Mouse (Mus musculus) ES-Bruce4 (cell line): Measurements from ENCODE around the gene Sesn3. TPM values are rescaled to one million over a fixed set of nuclear protein-coding genes. Genes with fewer than 3 reads are reported as not detected.
A peak's percentile ranks its signal among the peaks of the same experiment; 100 is the strongest.
"Not testable (repeated sequence)": the region's sequence is repeated elsewhere in the genome, so short reads cannot be mapped to it uniquely, and the experiment has no call there.

Experiments used
- H3K27ac ChIP-seq: 2 replicates; pipeline ENCODE4 v1.5.1; 2012; ENCODE audit warnings: low read length, inconsistent platforms; ENCODE audit not compliant: insufficient read depth
- H3K27me3 ChIP-seq: 2 replicates; pipeline ENCODE4 v1.6.1; 2012; ENCODE audit warnings: mild to moderate bottlenecking, low read length, inconsistent platforms; ENCODE audit not compliant: control insufficient read depth, poor library complexity, insufficient read depth, severe bottlenecking
- H3K36me3 ChIP-seq: 2 replicates; pipeline ENCODE4 v1.6.1; 2012; ENCODE audit warnings: inconsistent platforms, mild to moderate bottlenecking, low read length, moderate library complexity; ENCODE audit not compliant: control insufficient read depth, poor library complexity, insufficient read depth, severe bottlenecking
- H3K4me1 ChIP-seq: one replicate; pipeline ENCODE4 v1.8.1; 2011; ENCODE audit warnings: low read length; ENCODE audit not compliant: control insufficient read depth, insufficient read depth
- H3K4me3 ChIP-seq: 2 replicates; pipeline ENCODE4 v1.5.1; 2011; ENCODE audit warnings: low read depth, mild to moderate bottlenecking, low read length
- H3K9ac ChIP-seq: 2 replicates; pipeline ENCODE4 v1.6.1; 2012; ENCODE audit warnings: low read depth, mild to moderate bottlenecking, inconsistent platforms; ENCODE audit not compliant: poor library complexity, severe bottlenecking
- H3K9me3 ChIP-seq: replicated peaks from 2 replicates; pipeline ENCODE4 v1.6.1; 2012; ENCODE audit warnings: mild to moderate bottlenecking, low read length, inconsistent platforms; ENCODE audit not compliant: control insufficient read depth, poor library complexity, insufficient read depth, severe bottlenecking
- CTCF ChIP-seq: IDR thresholded peaks from one replicate; pipeline ENCODE4 v1.8.1; 2011; ENCODE audit warnings: low read depth, low read length
- EP300 ChIP-seq: IDR thresholded peaks from 2 replicates; pipeline ENCODE4 v1.6.1; 2011; ENCODE audit warnings: low read depth, low read length; ENCODE audit not compliant: insufficient read depth
- POLR2A ChIP-seq: IDR thresholded peaks from one replicate; pipeline ENCODE4 v1.8.1; 2011; ENCODE audit warnings: low read length; ENCODE audit not compliant: insufficient read depth
- polyA plus RNA-seq: library from polyadenylated mRNA; stranded (reverse); fragments of >200 nt; gene quantifications from 2 replicates; pipeline ENCODE4 v1.2.4, GENCODE M21; 2011; ENCODE audit warnings: low read depth; ENCODE audit not compliant: missing spikeins, insufficient read depth, insufficient read length

Gene Sesn3
- polyA plus RNA-seq, 1 experiment, result 26.4 TPM

DNA sequence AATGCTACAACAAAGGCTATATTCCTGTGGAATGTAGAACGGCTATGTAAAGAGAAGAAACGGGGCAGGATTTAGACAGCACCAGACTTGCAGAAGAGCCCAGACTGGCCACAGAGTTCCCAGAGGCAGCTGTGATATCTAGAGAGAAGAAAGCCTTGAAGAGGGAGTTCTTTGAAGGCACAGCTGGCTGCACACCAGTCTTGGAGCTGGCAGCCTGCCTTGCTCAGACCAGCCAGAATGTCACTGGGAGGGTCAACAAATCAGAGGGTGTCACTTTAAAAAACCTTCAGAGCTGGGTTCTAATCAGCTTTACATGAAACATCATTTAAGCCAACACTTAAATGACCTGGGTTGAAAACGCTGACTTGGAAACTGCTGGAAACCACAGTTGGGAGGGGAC is 63.8 kb downstream of the Sesn3 start:
- Histone ChIP-seq H3K9me3 (no peaks in the 10 kb centered on the region), H3K4me3 (no peak overlapping the region)

GRCm38 (mm10) chr9:14342041-14342668 is 67.3 kb downstream of the Sesn3 start:
- Histone ChIP-seq H3K4me1 (no peaks in the 10 kb centered on the region), H3K9me3 (no peaks in the 10 kb centered on the region), H3K27me3 (no peaks in the 10 kb centered on the region), H3K4me3 (no peak overlapping the region), H3K36me3 (no peaks in the 10 kb centered on the region), H3K27ac (no peak overlapping the region), H3K9ac (no peak overlapping the region)
- TF ChIP-seq EP300 (no peak), CTCF (peak; percentile 78), POLR2A (no peak)

More for the DNA sequence above, 63.8 kb downstream of the Sesn3 start:
- H3K27me3 ChIP-seq, result no peaks in the 10 kb centered on the region
- no peaks in the 10 kb centered on the region for H3K4me1 ChIP-seq
- H3K27ac ChIP-seq, result no peak overlapping the region
- no peaks in the 10 kb centered on the region for H3K36me3 ChIP-seq
- no peak overlapping the region for H3K9ac ChIP-seq
- no peak for TF ChIP-seq POLR2A
- no peak for TF ChIP-seq EP300
- no peak for TF ChIP-seq CTCF

DNA sequence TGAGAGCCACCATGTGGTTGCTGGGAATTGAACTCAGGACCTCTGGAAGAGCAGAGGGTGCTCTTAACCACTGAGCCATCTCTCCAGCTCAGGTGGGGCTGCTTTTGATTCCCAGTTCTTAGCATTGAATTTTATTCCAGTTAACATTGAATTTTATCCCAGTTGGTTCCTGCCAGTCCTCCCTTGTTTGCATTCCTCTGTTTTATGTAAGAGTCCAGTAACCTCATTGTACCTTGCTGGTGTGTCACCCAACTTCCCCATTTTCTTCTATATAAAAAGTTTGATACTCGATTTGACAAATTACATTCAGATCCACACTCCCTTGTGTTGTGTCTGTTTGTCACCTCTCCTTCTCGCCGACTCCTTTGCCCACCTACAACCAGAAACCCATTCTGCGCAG is 71.0 kb downstream of the Sesn3 start:
- H3K9ac ChIP-seq, H3K27ac ChIP-seq, H3K4me3 ChIP-seq, H3K4me1 ChIP-seq, H3K36me3 ChIP-seq, H3K27me3 ChIP-seq, H3K9me3 ChIP-seq: not testable (repeated sequence)

DNA sequence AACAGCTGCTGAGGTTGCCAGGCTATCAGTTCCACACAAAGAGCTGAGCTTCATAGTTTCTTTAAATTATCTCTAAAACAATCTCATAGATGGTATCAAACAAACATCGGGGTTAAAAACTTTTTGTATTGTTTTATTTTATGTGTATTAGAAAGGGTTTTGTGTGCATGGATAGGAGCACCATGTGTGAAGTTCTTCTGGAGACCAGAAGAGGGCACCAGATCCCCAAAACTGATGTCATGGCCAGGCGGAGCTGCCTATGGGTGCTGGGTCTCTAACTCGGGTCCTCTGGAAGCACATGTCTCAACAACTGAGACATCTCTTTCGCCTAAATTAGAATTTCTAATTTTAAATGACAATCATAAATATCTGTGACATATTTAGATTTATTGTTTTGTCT is 73.5 kb downstream of the Sesn3 start:
- Histone ChIP-seq H3K9me3 (no peaks in the 10 kb centered on the region), H3K36me3 (no peaks in the 10 kb centered on the region), H3K27me3 (no peaks in the 10 kb centered on the region), H3K4me3 (no peak overlapping the region), H3K4me1 (no peaks in the 10 kb centered on the region), H3K9ac (no peak overlapping the region), H3K27ac (no peak overlapping the region)
- TF ChIP-seq CTCF, result peak; percentile 68
- TF ChIP-seq EP300, result no peak

- Histone ChIP-seq H3K27me3 (no peaks in the 10 kb centered on the region), H3K9ac (no peak overlapping the region), H3K4me1 (no peaks in the 10 kb centered on the region), H3K36me3 (no peaks in the 10 kb centered on the region), H3K4me3 (no peak overlapping the region), H3K27ac (no peak overlapping the region), H3K9me3 (no peaks in the 10 kb centered on the region)
- TF ChIP-seq POLR2A (no peak), EP300 (no peak)
Observed at GRCm38 (mm10) chr9:14349380-14349779, 74.5 kb downstream of the Sesn3 start.

- Histone ChIP-seq H3K4me3 (no peak overlapping the region), H3K4me1 (no peaks in the 10 kb centered on the region), H3K27me3 (no peaks in the 10 kb centered on the region), H3K36me3 (no peaks in the 10 kb centered on the region), H3K9me3 (no peaks in the 10 kb centered on the region), H3K27ac (no peak overlapping the region), H3K9ac (no peak overlapping the region)
- TF ChIP-seq CTCF (no peak), POLR2A (no peak), EP300 (no peak)
Observed at GRCm38 (mm10) chr9:14350787-14351186, 75.9 kb downstream of the Sesn3 start.

DNA sequence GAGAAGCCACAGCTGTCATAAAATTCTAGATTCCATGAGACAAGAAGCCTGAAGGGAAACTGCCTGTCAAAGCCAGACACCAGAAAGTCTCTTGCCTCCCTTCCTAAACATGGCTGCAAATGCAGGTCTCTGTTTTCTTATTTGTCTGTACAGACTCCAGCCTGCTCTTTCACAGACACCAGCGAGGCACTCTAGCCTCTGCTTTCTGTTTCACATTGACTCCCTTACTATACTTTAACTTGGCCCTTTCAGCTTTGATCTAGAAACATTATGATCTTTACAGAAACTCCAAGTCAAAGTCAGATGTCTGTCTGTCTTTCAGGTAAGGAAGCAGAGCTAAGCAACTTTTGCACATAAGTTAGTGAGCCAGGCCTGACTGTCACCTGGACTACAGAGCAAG is 77.5 kb downstream of the Sesn3 start:
- H3K9ac ChIP-seq, result no peak overlapping the region
- TF ChIP-seq EP300, result no peak
- no peak for TF ChIP-seq POLR2A
- TF ChIP-seq CTCF, result no peak
- H3K4me3 ChIP-seq, result no peak overlapping the region
- H3K4me1 ChIP-seq, result no peaks in the 10 kb centered on the region
- H3K9me3 ChIP-seq, result no peaks in the 10 kb centered on the region
- H3K27ac ChIP-seq, result no peak overlapping the region
- no peaks in the 10 kb centered on the region for H3K27me3 ChIP-seq
- no peaks in the 10 kb centered on the region for H3K36me3 ChIP-seq
